Mouse (Mus musculus) forebrain, embryonic 11.5 days (tissue): ENCODE data around the gene Pnpo. TPM values are rescaled to one million over a fixed set of nuclear protein-coding genes. Genes with fewer than 3 reads are reported as not detected.

ENCODE experiments used
- ATAC-seq: fragments of 200-750 bp; cut with Nextera tagmentation; replicated peaks from 2 replicates; pipeline ENCODE4 v1.8.0; 2017; ENCODE audit warnings: moderate TSS enrichment; ENCODE audit not compliant: low FRiP score
- DNase-seq: peaks from one replicate; pipeline ENCODE4 v3.0.0-alpha.2; 2017; ENCODE audit warnings: low spot score
- H3K27ac ChIP-seq: fragments of 300-500 bp; sonication (generic); 2 replicates; pipeline ENCODE4 v1.5.1; 2014; ENCODE audit warnings: low read depth, low read length
- H3K27me3 ChIP-seq: fragments of 300-500 bp; sonication (generic); 2 replicates; pipeline ENCODE4 v1.6.1; 2014; ENCODE audit warnings: mild to moderate bottlenecking, low read length, mixed read lengths; ENCODE audit not compliant: control insufficient read depth, insufficient read depth
- H3K36me3 ChIP-seq: fragments of 300-500 bp; sonication (generic); 2 replicates; pipeline ENCODE4 v1.6.1; 2014; ENCODE audit warnings: mild to moderate bottlenecking, low read length, moderate library complexity, mixed read lengths; ENCODE audit not compliant: control insufficient read depth, insufficient read depth
- H3K4me1 ChIP-seq: fragments of 300-500 bp; sonication (generic); replicated peaks from 2 replicates; pipeline ENCODE4 v1.6.1; 2014; ENCODE audit warnings: low read length, mixed read lengths; ENCODE audit not compliant: control insufficient read depth, insufficient read depth
- H3K4me2 ChIP-seq: fragments of 300-500 bp; sonication (generic); 2 replicates; pipeline ENCODE4 v1.6.1; 2014; ENCODE audit warnings: low read depth, mild to moderate bottlenecking, low read length, moderate library complexity, mixed read lengths; ENCODE audit not compliant: severe bottlenecking
- H3K4me3 ChIP-seq: fragments of 300-500 bp; sonication (generic); 2 replicates; pipeline ENCODE4 v1.5.1; 2014; ENCODE audit warnings: low read depth, low read length
- H3K9ac ChIP-seq: fragments of 300-500 bp; sonication (generic); 2 replicates; pipeline ENCODE4 v1.6.1; 2014; ENCODE audit warnings: low read length
- H3K9me3 ChIP-seq: fragments of 300-500 bp; sonication (generic); 2 replicates; pipeline ENCODE4 v1.6.1; 2016; ENCODE audit warnings: low read length, mixed read lengths; ENCODE audit not compliant: control insufficient read depth
- WGBS: fragments of 180-500 bp; shearing (Covaris S2); extraction: QIAGEN DNeasy Blood & Tissue Kit; methylation state at CpG from one replicate; pipeline ENCODE4 v1.1.7; 2014; 5-methylcytosine and 5-hydroxymethylcytosine counted together
- polyA plus RNA-seq: library from polyadenylated mRNA; unstranded; fragments of >200 nt; fragmentation: Nextera tagmentation; extraction: Ambion mirVana; gene quantifications from 2 replicates; pipeline ENCODE4 v1.2.1, GENCODE M21; 2014

Gene Pnpo
- polyA plus RNA-seq, 1 experiment from 2014 or later, result 28.8 TPM

DNA sequence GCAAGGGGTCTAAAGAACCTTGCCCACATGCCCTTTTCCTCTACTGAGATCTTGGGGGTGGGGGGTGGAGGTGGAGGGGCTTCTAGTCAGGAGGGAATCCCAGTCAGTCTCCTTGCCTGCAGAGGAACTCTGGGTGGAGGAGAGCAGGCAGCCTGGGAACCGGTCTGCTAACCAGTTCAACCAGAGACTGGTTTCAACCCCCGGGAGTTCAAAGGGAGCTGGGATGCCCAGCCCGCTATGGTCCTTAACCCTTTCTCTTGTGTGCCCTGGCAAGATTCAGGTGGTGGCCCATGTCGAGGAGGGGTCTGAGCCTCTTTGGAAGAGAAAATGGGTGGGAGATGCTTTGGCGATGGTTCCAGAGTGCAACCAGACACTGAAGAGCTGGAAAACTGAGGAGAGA lies 15.1 kb downstream of the Pnpo start:
- no peak for ATAC-seq
- no peak for DNase-seq
- 4% methylated on average over 5 of the region's 5 CpGs for WGBS
- no peaks in the 10 kb centered on the region for H3K9me3 ChIP-seq
- no peak overlapping the region for H3K9ac ChIP-seq
- H3K4me3 ChIP-seq, result no peak overlapping the region
- H3K4me2 ChIP-seq, result no peak overlapping the region
- H3K4me1 ChIP-seq, result no peaks in the 10 kb centered on the region
- no peak overlapping the region for H3K27ac ChIP-seq
- H3K27me3 ChIP-seq, result peaks cover 6% of the 10 kb centered on the region; the same call in 1 of the 2 replicates
- no peaks in the 10 kb centered on the region for H3K36me3 ChIP-seq

DNA sequence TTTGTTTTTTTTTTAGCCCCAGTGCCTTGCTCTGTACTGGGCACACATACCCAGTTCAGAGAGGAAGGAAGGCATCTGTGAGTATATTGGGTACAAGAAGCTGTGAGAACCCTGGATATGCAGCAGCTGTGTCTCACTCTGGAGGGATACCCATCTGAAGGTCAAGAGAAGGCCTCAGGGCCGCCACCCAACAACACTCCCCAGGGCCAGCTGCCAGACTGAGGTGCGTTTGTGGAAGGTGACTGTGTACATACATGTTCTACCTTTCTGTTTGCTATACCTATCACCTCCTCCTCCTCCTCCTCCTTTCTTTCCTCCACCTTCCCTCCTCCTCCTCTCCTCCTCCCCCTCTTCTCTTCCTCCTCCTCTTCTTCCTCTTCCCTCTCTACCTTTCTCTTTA lies 15.7 kb downstream of the Pnpo start, which contains the start of gene Prr15l:
Prr15l (plus strand) TSS at position 17 of the 400 bp plus-strand sequence.
- no peak for ATAC-seq

DNA sequence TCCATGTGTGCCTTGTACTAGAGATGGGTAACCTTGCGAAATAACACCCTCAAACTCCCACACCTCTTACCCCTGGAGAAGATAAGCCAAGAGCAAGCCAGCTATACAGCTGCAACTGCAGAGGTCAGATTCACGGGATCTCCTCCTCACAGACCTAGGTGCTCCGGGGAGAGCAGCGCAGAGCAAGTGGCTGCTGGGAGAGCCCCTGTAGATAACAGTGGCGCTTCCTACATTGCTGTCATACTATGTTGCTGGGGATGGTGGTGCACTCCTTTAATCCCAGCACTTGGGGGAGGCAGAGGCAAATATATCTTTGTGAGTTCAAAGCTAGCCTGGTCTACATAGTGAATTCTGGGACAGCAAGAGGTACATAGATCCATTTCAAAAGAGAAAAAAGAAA lies 17.2 kb downstream of the Pnpo start:
- no peak overlapping the region for H3K27ac ChIP-seq
- H3K9me3 ChIP-seq, result no peaks in the 10 kb centered on the region
- H3K4me3 ChIP-seq, result no peak overlapping the region
- WGBS, result 87% methylated on average over 5 of the region's 5 CpGs
- ATAC-seq (no peak), DNase-seq (no peak)
- peaks cover 6% of the 10 kb centered on the region; the same call in 1 of the 2 replicates for H3K27me3 ChIP-seq
- H3K4me1 ChIP-seq, result no peaks in the 10 kb centered on the region
- H3K9ac ChIP-seq, result no peak overlapping the region
- no peak overlapping the region for H3K4me2 ChIP-seq
- no peaks in the 10 kb centered on the region for H3K36me3 ChIP-seq

More for the DNA sequence above, 15.7 kb downstream of the Pnpo start, which contains the start of gene Prr15l:
- peaks cover 6% of the 10 kb centered on the region; the same call in 1 of the 2 replicates for H3K27me3 ChIP-seq
- no peak within 1 kb of the TSS for H3K27ac ChIP-seq
- no peak within 1 kb of the TSS for H3K9ac ChIP-seq
- no peaks in the 10 kb centered on the region for H3K36me3 ChIP-seq
- H3K9me3 ChIP-seq, result no peaks in the 10 kb centered on the region
- WGBS, result 85% methylated on average over 2 of the region's 2 CpGs
- no peaks in the 10 kb centered on the region for H3K4me1 ChIP-seq
- H3K4me2 ChIP-seq, result no peak within 1 kb of the TSS
- no peak within 1 kb of the TSS for H3K4me3 ChIP-seq
- no peak for DNase-seq

DNA sequence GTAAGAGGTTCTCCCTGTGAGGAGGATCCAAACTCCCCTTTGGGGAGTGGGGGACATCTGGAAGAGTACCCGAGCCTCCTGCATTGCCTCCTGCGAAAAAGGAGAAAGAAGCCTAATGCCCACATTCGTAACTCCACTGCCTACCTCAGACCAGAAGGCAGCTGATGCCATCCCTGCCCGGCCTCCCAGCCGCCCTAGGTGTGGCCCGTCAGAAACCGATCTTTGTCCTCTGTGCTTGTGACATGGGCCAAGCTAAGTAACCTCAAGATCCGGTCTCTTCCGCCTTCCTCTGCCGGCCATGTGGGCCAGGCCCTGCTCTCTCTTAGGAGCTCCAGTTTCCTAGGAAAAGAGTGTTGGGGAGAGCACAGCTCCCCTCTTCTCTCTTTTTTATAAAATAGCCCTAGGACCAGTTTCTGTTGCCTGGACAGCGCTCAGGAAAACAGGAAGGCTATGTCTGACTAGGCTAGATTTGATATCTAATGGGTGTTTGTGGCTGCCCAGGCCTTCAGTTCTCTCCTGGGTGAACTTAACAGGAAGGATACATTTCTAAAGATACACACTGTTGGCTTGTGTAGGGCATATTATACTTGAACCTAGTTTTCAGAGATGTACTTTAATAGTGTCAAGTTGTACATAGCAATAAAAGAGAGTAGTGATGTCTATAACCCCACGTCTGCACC lies 18.2 kb downstream of the Pnpo start:
- H3K4me3 ChIP-seq, result no peak overlapping the region
- DNase-seq (no peak), ATAC-seq (no peak)
- H3K4me1 ChIP-seq, result no peaks in the 10 kb centered on the region
- H3K9ac ChIP-seq, result no peak overlapping the region
- H3K27ac ChIP-seq, result no peak overlapping the region
- no peak overlapping the region for H3K4me2 ChIP-seq
- H3K9me3 ChIP-seq, result no peaks in the 10 kb centered on the region
- H3K27me3 ChIP-seq, result peaks cover 6% of the 10 kb centered on the region; the same call in 1 of the 2 replicates
- H3K36me3 ChIP-seq, result no peaks in the 10 kb centered on the region
- 87% methylated on average over 12 of the region's 12 CpGs for WGBS

DNA sequence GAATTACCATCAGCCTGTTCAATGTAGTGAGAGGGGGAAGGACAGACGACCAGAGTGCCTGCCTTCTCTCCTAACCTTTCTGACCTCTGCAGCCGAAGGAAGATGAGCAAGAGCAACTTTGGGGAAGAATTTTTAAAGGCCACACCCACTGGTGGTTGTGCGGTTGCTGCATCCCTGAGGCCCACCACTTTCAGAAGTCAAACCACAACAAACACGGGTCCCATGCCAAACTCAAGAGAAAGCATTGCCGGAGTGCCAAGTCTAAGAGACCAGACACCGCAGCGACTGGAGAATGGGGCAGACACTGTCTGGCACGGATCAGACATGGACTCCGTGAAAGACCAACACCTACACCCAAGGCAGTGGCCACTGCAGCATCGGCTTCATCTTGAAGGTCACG lies 18.9 kb downstream of the Pnpo start:
- no peaks in the 10 kb centered on the region for H3K9me3 ChIP-seq
- H3K4me2 ChIP-seq, result no peak overlapping the region
- no peak overlapping the region for H3K27ac ChIP-seq
- H3K27me3 ChIP-seq, result peaks cover 6% of the 10 kb centered on the region; the same call in 1 of the 2 replicates
- DNase-seq, result no peak
- WGBS, result 88% methylated on average over 11 of the region's 11 CpGs
- ATAC-seq, result no peak
- H3K36me3 ChIP-seq, result no peaks in the 10 kb centered on the region
- no peak overlapping the region for H3K4me3 ChIP-seq
- H3K9ac ChIP-seq, result no peak overlapping the region
- H3K4me1 ChIP-seq, result no peaks in the 10 kb centered on the region

DNA sequence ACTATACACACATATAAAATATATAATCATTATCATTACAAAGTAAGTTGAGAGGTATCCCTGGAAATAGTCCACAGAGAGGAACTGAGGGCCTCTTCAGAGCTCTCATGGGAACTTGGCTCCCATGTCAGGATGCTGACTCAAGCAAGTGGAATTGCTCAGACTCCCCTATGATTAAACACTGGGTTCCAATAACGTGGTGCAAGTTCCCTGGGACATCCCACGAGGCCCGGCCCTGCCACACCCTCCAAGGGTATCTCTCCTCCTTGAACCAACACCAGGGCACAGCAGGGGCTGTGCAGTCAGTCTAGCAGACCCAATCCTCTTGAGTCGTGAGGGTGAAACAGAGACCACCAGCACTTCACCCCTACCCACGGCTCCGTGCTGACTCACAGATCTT lies 24.8 kb downstream of the Pnpo start:
- Histone ChIP-seq H3K27me3 (no peaks in the 10 kb centered on the region), H3K4me2 (no peak overlapping the region), H3K4me1 (peaks cover 5% of the 10 kb centered on the region), H3K9me3 (no peaks in the 10 kb centered on the region), H3K4me3 (no peak overlapping the region), H3K27ac (no peak overlapping the region), H3K36me3 (no peaks in the 10 kb centered on the region), H3K9ac (no peak overlapping the region)
- no peak for DNase-seq
- no peak for ATAC-seq
- WGBS, result 59% methylated on average over 6 of the region's 6 CpGs

DNA sequence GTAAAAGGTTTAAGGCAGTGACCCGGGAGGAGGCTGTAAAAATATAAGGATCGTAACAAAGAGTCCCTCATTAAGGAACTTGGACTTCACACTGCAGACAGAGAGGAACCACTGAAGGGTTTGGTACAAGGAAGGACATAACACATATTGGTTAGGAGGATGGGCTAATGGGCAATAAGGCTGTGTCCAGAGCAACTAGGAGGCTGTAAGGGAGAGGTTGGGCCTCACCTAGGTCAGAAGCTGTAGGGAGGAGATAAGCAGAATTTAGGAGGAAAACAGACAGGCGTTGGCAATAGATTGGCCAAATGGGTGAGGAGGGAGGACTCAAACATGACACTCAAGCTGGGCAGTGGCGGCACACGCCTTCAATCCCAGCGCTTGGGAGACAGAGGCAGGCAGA lies 26.4 kb downstream of the Pnpo start:
- Histone ChIP-seq H3K4me2 (no peak overlapping the region), H3K36me3 (no peaks in the 10 kb centered on the region), H3K9ac (no peak overlapping the region), H3K27me3 (no peaks in the 10 kb centered on the region), H3K9me3 (no peaks in the 10 kb centered on the region), H3K27ac (no peak overlapping the region), H3K4me1 (peaks cover 5% of the 10 kb centered on the region), H3K4me3 (no peak overlapping the region)
- WGBS, result 92% methylated on average over 6 of the region's 6 CpGs
- no peak for DNase-seq
- no peak for ATAC-seq

DNA sequence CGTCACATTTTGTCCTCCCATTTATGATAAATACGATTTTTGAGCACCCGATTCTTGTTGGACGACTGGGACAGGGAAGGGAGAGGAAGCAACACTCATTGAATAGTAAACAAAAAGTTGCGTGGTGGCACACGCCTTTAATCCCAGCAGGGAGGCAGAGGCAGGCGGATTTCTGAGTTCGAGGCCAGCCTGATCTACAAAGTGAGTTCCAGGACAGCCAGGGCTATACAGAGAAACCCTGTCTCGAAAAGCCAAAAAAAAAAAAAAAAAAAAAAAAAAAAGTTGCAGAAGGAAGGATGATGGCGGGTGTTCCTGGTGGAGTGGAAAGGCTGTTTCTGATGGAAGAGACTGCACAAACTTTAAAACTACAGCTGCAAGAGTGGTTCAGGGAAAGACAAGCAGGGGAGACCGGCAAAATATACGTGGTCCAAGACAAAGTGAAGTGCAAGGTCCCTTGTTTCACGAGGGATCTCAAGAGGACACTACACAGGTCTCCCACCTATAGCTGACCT lies 26.8 kb downstream of the Pnpo start:
- Histone ChIP-seq H3K4me3 (no peak overlapping the region; the same call in 1 of the 2 replicates), H3K9ac (no peak overlapping the region), H3K36me3 (no peaks in the 10 kb centered on the region; the same call in 1 of the 2 replicates), H3K27me3 (no peaks in the 10 kb centered on the region), H3K9me3 (no peaks in the 10 kb centered on the region), H3K4me1 (peaks cover 5% of the 10 kb centered on the region), H3K27ac (no peak overlapping the region), H3K4me2 (peak overlapping the region; percentile 41; the same call in 1 of the 2 replicates)
- no peak for DNase-seq
- WGBS, result 34% methylated on average over 12 of the region's 13 CpGs
- ATAC-seq, result peak; percentile 1; the same call in 1 of the 2 replicates
